7 mouse cellular contexts compared by ENCODE assay signal in the genomic region with DNA sequence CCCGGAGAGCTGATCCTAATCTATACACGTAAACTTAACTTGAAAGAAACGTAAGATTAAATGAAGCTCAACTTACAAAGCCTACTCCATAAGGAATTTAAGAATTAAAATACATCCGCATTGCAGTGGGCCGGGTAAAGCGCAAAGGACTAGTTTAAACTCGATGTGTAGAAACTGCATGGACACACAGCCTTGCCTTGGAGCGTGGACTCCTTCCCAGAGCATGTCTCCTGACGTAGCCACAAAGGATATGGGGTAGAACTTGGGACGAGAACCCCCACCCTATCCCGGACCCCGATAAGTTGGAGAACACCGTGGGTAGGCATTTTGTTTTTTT. TPM values are rescaled to one million over a fixed set of nuclear protein-coding genes. Genes with fewer than 3 reads are reported as not detected.
DNase-seq lines count a peak whose midpoint lies in the region; ATAC-seq lines count a peak whose summit lies in the region.

No protein-coding gene starts in this region.

- H3K4me1 ChIP-seq in embryonic facial prominence, embryonic 12.5 days = peaks cover 25% of the 10 kb centered on the region; the same call in 1 of the 2 replicates
- H3K4me1 ChIP-seq in intestine, embryonic 14.5 days (replicated peaks; ENCODE audit: control insufficient read depth, insufficient read depth, low read length) = peaks cover 31% of the 10 kb centered on the region
- H3K4me1 ChIP-seq in neural tube, embryonic 13.5 days (replicated peaks) = peaks cover 45% of the 10 kb centered on the region

- peak; percentile 5 to 25 for DNase-seq in left cerebral cortex, postnatal 14 days (ENCODE audit: low spot score in 2 of 2)
- no peak for DNase-seq in left cerebral cortex, postnatal 4 days
- no peak for DNase-seq in intestine, embryonic 14.5 days (ENCODE audit: low spot score)
- no peak for DNase-seq in adrenal gland, adult 2 months
- no peak for DNase-seq in gastrocnemius, postnatal 4 days (ENCODE audit: low spot score in 2 of 2)

- H3K36me3 ChIP-seq in embryonic facial prominence, embryonic 12.5 days = no peaks in the 10 kb centered on the region
- no peaks in the 10 kb centered on the region for H3K36me3 ChIP-seq in intestine, embryonic 14.5 days (ENCODE audit: control insufficient read depth, insufficient read depth, low read length)
- H3K36me3 ChIP-seq in neural tube, embryonic 13.5 days = no peaks in the 10 kb centered on the region

- peak overlapping the region; percentile 52 for H3K4me3 ChIP-seq in embryonic facial prominence, embryonic 12.5 days
- peak overlapping the region; percentile 78 for H3K4me3 ChIP-seq in intestine, embryonic 14.5 days (ENCODE audit: low read depth, low read length)
- peak overlapping the region; percentile 78 for H3K4me3 ChIP-seq in neural tube, embryonic 13.5 days

- H3K27me3 ChIP-seq in embryonic facial prominence, embryonic 12.5 days = no peaks in the 10 kb centered on the region
- no peaks in the 10 kb centered on the region for H3K27me3 ChIP-seq in intestine, embryonic 14.5 days (replicated peaks; ENCODE audit: control insufficient read depth, insufficient read depth, low read length)
- H3K27me3 ChIP-seq in neural tube, embryonic 13.5 days = no peaks in the 10 kb centered on the region

- intact Hi-C loops in left cerebral cortex, postnatal 14 days (cut with DNase I) = loop anchor here (5.0 to 10.0 kb wide), 4 partner anchors 54 to 501 kb away; no protein-coding TSS in a partner anchor
- intact Hi-C loops in left cerebral cortex, postnatal 4 days (cut with DNase I) = loop anchor here (10.0 kb wide), 1 partner anchor 498 kb away; no protein-coding TSS in a partner anchor

- H3K9ac ChIP-seq in embryonic facial prominence, embryonic 12.5 days = peak overlapping the region; percentile 52
- peak overlapping the region; percentile 77 for H3K9ac ChIP-seq in intestine, embryonic 14.5 days (ENCODE audit: low read length)
- peak overlapping the region; percentile 87 for H3K9ac ChIP-seq in neural tube, embryonic 13.5 days

- H3K27ac ChIP-seq in embryonic facial prominence, embryonic 12.5 days = peak overlapping the region; percentile 47
- H3K27ac ChIP-seq in intestine, embryonic 14.5 days (ENCODE audit: low read depth) = peak overlapping the region; percentile 76
- H3K27ac ChIP-seq in neural tube, embryonic 13.5 days (replicated peaks) = peak overlapping the region; percentile 78

- H3K9me3 ChIP-seq in embryonic facial prominence, embryonic 12.5 days = no peaks in the 10 kb centered on the region
- H3K9me3 ChIP-seq in intestine, embryonic 14.5 days (ENCODE audit: control insufficient read depth, low read length) = no peaks in the 10 kb centered on the region
- no peaks in the 10 kb centered on the region for H3K9me3 ChIP-seq in neural tube, embryonic 13.5 days

- under 1% methylated on average over 13 of the region's 13 CpGs for WGBS in embryonic facial prominence, embryonic 12.5 days
- under 1% methylated on average over 13 of the region's 13 CpGs for WGBS in intestine, embryonic 14.5 days
- under 1% methylated on average over 13 of the region's 13 CpGs for WGBS in neural tube, embryonic 13.5 days

- no peak for ATAC-seq in embryonic facial prominence, embryonic 12.5 days (ENCODE audit: insufficient number of reproducible peaks, insufficient read depth, low FRiP score, low TSS enrichment)
- ATAC-seq in intestine, embryonic 14.5 days (replicated peaks; ENCODE audit: low FRiP score, low TSS enrichment, low read depth) = no peak
- no peak for ATAC-seq in neural tube, embryonic 13.5 days (ENCODE audit: low read depth)

- H3K4me2 ChIP-seq in embryonic facial prominence, embryonic 12.5 days (replicated peaks) = peak overlapping the region; percentile 75
- peak overlapping the region; percentile 90 for H3K4me2 ChIP-seq in intestine, embryonic 14.5 days (ENCODE audit: low read length)
- peak overlapping the region; percentile 70 for H3K4me2 ChIP-seq in neural tube, embryonic 13.5 days

RNA-seq across cellular contexts. Expression of gene Jarid2, which starts 3.7 kb away (rescaled TPM):
- total RNA-seq in left cerebral cortex, postnatal 14 days (2021) = 10 to 100 TPM; 40.8 to 42.3 TPM
- total RNA-seq in left cerebral cortex, postnatal 4 days (2021) = 10 to 100 TPM; 46.3 to 46.9 TPM
- 48.3 and 54.0 TPM in 2 replicates for polyA plus RNA-seq in embryonic facial prominence, embryonic 12.5 days (2016; fragmentation: Nextera tagmentation; extraction: Ambion mirVana)
- polyA plus RNA-seq in intestine, embryonic 14.5 days (2014; fragmentation: Nextera tagmentation; extraction: Ambion mirVana) = 20.3 and 21.6 TPM in 2 replicates
- polyA plus RNA-seq in neural tube, embryonic 13.5 days (2015; fragmentation: Nextera tagmentation; extraction: Ambion mirVana) = 57.9 and 60.9 TPM in 2 replicates
- 10 to 100 TPM; 22.7 to 47.1 TPM for total RNA-seq in adrenal gland, adult 2 months (2021)
- polyA plus RNA-seq in adrenal gland, adult 2 months (2012; rRNA removed) = 5.5 and 6.3 TPM in 2 replicates
- total RNA-seq in gastrocnemius, postnatal 4 days (2021) = 10 to 100 TPM; 41.4 to 50.6 TPM

Comparison
In these comparisons a context has a peak if more than half of its experiments do, and no peak if none do; other contexts are left out.
1. DNase-seq: peak in left cerebral cortex, postnatal 14 days (2 of 2); none in left cerebral cortex, postnatal 4 days (single experiment), intestine, embryonic 14.5 days (single experiment), adrenal gland, adult 2 months (single experiment) and gastrocnemius, postnatal 4 days (0 of 2).
2. Peak in every context shown above with its lines, with median percentiles within 50 percentile points of each other: H3K27ac ChIP-seq, H3K4me2 ChIP-seq, H3K4me3 ChIP-seq and H3K9ac ChIP-seq.